Mouse (Mus musculus) embryonic fibroblast, embryonic 13.5 days (primary cell): ENCODE results near the gene Hadha.

Experiments
- CTCF ChIP-seq: IDR thresholded peaks from 2 replicates; pipeline ENCODE4 v1.5.1; 2011; ENCODE audit warnings: mild to moderate bottlenecking, control low read depth, low read length, moderate library complexity, borderline replicate concordance; ENCODE audit not compliant: insufficient read depth
- POLR2A ChIP-seq: IDR thresholded peaks from 2 replicates; pipeline ENCODE4 v1.6.1; 2011; ENCODE audit warnings: low read depth, mild to moderate bottlenecking, control low read depth, low read length, moderate library complexity

DNA sequence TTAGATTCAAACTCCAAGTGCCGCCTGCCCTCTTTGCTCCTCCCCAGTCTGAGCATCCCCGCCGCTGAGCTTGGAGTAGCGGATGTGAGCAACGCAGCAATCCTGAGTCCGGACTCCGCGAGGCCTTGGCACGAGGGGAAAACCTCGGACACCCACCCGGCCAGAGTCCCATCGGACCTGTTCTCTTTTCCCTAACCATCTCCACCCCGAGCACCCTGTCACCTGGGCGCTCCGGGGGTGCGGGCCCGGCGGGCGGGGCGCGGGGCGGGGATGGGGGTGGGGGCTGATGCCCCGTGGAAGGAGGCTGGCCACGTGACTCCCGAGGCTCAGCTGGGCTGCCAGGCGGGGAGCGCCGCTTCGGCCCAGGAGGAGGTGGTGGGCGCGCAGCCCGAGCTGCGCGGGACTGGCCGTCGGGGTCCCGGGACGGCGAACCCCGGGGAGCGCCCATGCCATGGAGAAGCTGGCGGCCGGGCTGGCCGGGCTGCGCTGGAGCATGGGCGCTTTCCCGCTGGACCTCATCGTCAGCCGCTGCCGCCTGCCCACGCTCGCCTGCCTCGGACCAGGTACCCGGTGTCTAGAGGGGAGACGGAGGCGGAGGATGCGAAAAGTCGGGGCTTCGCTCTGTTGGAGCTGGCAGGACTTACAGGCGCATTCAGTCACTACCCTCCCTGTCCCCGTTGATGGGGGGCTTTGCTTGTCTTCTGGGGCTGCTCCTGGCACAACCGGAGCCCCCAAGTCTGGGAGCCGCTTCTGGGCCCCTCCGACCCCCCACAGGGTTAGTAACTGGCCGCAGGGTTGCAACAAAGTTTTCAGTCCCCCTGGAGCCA is 49.9 kb downstream of the Hadha start, which contains the start of gene Garem2:
- no peak for TF ChIP-seq CTCF
- peak; percentile 46; the same call in 1 of the 2 replicates for TF ChIP-seq POLR2A
